Mouse (Mus musculus) midbrain, postnatal 0 days (tissue): Measurements from ENCODE around the gene Fbxw7. TPM values are rescaled to one million over a fixed set of nuclear protein-coding genes. Genes with fewer than 3 reads are reported as not detected.

Source experiments
- ATAC-seq: fragments of 200-750 bp; cut with Nextera tagmentation; 2 replicates; pipeline ENCODE4 v1.8.0; 2017; ENCODE audit warnings: moderate number of reproducible peaks, mild to moderate bottlenecking, moderate TSS enrichment, moderate library complexity; ENCODE audit not compliant: low FRiP score
- DNase-seq: peaks from one replicate; pipeline ENCODE4 v3.0.0-alpha.2; 2015; ENCODE audit warnings: low spot score
- H3K27ac ChIP-seq: fragments of 300-500 bp; sonication (generic); 2 replicates; pipeline ENCODE4 v1.5.1; 2014; ENCODE audit warnings: low read depth, mild to moderate bottlenecking, low read length, mixed read lengths
- H3K27me3 ChIP-seq: fragments of 300-500 bp; sonication (generic); 2 replicates; pipeline ENCODE4 v1.6.1; 2014; ENCODE audit warnings: low read length, control low read depth, mixed read lengths; ENCODE audit not compliant: insufficient read depth
- H3K36me3 ChIP-seq: fragments of 300-500 bp; sonication (generic); 2 replicates; pipeline ENCODE4 v1.6.1; 2014; ENCODE audit warnings: low read length, control low read depth, mixed read lengths; ENCODE audit not compliant: insufficient read depth
- H3K4me1 ChIP-seq: fragments of 300-500 bp; sonication (generic); 2 replicates; pipeline ENCODE4 v1.6.1; 2014; ENCODE audit warnings: mild to moderate bottlenecking, control low read depth, antibody characterized with exemption, low read length, mixed read lengths; ENCODE audit not compliant: insufficient read depth
- H3K4me2 ChIP-seq: fragments of 300-500 bp; sonication (generic); 2 replicates; pipeline ENCODE4 v1.6.1; 2014; ENCODE audit warnings: low read depth, mild to moderate bottlenecking, low read length, mixed read lengths; ENCODE audit not compliant: poor library complexity, severe bottlenecking
- H3K4me3 ChIP-seq: fragments of 300-500 bp; sonication (generic); 2 replicates; pipeline ENCODE4 v1.5.1; 2014; ENCODE audit warnings: low read depth, mild to moderate bottlenecking, low read length, moderate library complexity
- H3K9ac ChIP-seq: fragments of 300-500 bp; sonication (generic); replicated peaks from 2 replicates; pipeline ENCODE4 v1.6.1; 2014; ENCODE audit warnings: mild to moderate bottlenecking, low read length, moderate library complexity, mixed read lengths; ENCODE audit not compliant: poor library complexity, severe bottlenecking
- H3K9me3 ChIP-seq: fragments of 300-500 bp; sonication (generic); 2 replicates; pipeline ENCODE4 v1.6.1; 2016; ENCODE audit warnings: low read length, control low read depth
- CTCF ChIP-seq: IDR thresholded peaks from 2 replicates; pipeline ENCODE4 v1.5.1; 2016; ENCODE audit warnings: antibody characterized with exemption, mild to moderate bottlenecking
- WGBS: fragments of 180-500 bp; shearing (Covaris S2); extraction: QIAGEN DNeasy Blood & Tissue Kit; methylation state at CpG from one replicate; pipeline ENCODE4 v1.1.7; 2014; 5-methylcytosine and 5-hydroxymethylcytosine counted together
- polyA plus RNA-seq: library from polyadenylated mRNA; unstranded; fragments of >200 nt; fragmentation: Nextera tagmentation; extraction: Ambion mirVana; gene quantifications from 2 replicates; pipeline ENCODE4 v1.2.1, GENCODE M21; 2015
- total RNA-seq: library from RNA; depleted of rRNA; stranded (reverse); fragments of >200 nt; gene quantifications from 2 replicates; pipeline ENCODE4 v1.2.3, GENCODE M21; 2014

Fbxw7 gene
- total and polyA plus RNA-seq, 2 experiments from 2014 or later = 34.4 to 46.9 TPM

DNA sequence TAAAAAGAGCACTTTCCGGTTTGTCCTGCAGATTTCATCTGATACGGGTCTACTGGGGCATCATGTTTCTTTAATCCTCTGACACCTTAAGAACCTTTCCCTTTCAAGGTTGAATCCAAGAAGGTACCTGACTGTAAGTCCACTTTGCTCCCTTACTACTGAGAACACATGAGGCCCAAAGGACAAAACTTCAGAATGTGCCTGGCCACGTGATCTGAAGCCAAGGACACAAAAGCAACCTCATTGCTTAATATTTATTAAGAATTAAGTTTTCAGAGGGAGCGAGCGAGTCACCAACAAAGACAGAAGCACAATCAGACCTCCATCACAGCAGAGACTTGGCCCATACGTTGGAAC is 40.0 kb upstream of the Fbxw7 start:
- H3K27ac ChIP-seq = no peak overlapping the region
- H3K4me2 ChIP-seq = no peak overlapping the region
- ATAC-seq = no peak
- no peak overlapping the region for H3K9ac ChIP-seq
- H3K27me3 ChIP-seq = no peaks in the 10 kb centered on the region
- H3K9me3 ChIP-seq = no peaks in the 10 kb centered on the region
- DNase-seq = no peak
- WGBS = 71% methylated on average over 6 of the region's 6 CpGs
- no peaks in the 10 kb centered on the region for H3K36me3 ChIP-seq
- H3K4me1 ChIP-seq = no peaks in the 10 kb centered on the region
- no peak overlapping the region for H3K4me3 ChIP-seq
- TF ChIP-seq CTCF = no peak

GRCm38 (mm10) chr3:84775577-84775976 is 39.5 kb upstream of the Fbxw7 start:
- Histone ChIP-seq H3K4me2 (no peak overlapping the region), H3K27ac (no peak overlapping the region), H3K9ac (no peak overlapping the region), H3K27me3 (no peaks in the 10 kb centered on the region), H3K9me3 (no peaks in the 10 kb centered on the region), H3K4me3 (no peak overlapping the region), H3K36me3 (no peaks in the 10 kb centered on the region), H3K4me1 (no peaks in the 10 kb centered on the region)
- TF ChIP-seq CTCF = no peak
- no peak for ATAC-seq
- DNase-seq = no peak
- WGBS = 70% methylated on average over 4 of the region's 4 CpGs

GRCm38 (mm10) chr3:84776084-84776483 is 39.0 kb upstream of the Fbxw7 start:
- Histone ChIP-seq H3K4me1 (no peaks in the 10 kb centered on the region), H3K36me3 (no peaks in the 10 kb centered on the region), H3K4me3 (no peak overlapping the region), H3K9me3 (no peaks in the 10 kb centered on the region), H3K27ac (no peak overlapping the region), H3K27me3 (no peaks in the 10 kb centered on the region), H3K9ac (no peak overlapping the region), H3K4me2 (no peak overlapping the region)
- no peak for ATAC-seq
- TF ChIP-seq CTCF = no peak
- DNase-seq = no peak
- WGBS = 93% methylated on average over 1 of the region's 1 CpGs

DNA sequence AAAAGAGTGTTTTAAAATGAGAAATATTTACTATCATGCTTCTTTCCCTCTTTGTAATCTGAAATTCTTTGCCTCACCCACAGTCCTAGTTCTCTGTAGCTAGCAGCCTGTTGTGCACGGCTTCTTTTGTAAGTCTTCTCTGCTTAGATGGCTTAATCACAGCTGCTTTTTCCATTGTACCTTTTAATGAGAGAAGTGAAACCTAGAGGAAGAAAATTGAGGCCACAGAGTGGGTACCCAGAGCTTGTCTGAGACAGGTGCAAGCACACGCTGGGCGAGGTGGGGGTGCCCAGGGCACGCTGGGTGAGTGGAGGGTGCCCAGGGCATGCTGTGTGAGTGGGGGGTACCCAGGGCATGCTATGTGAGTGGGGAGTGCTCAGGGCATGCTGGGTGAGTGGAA is 27.2 kb upstream of the Fbxw7 start:
- ATAC-seq (no peak), DNase-seq (no peak)
- Histone ChIP-seq H3K9ac (no peak overlapping the region), H3K27ac (no peak overlapping the region), H3K4me2 (no peak overlapping the region), H3K4me3 (no peak overlapping the region), H3K27me3 (no peaks in the 10 kb centered on the region), H3K36me3 (no peaks in the 10 kb centered on the region), H3K4me1 (no peaks in the 10 kb centered on the region), H3K9me3 (no peaks in the 10 kb centered on the region)
- WGBS = 90% methylated on average over 4 of the region's 4 CpGs
- no peak for TF ChIP-seq CTCF

DNA sequence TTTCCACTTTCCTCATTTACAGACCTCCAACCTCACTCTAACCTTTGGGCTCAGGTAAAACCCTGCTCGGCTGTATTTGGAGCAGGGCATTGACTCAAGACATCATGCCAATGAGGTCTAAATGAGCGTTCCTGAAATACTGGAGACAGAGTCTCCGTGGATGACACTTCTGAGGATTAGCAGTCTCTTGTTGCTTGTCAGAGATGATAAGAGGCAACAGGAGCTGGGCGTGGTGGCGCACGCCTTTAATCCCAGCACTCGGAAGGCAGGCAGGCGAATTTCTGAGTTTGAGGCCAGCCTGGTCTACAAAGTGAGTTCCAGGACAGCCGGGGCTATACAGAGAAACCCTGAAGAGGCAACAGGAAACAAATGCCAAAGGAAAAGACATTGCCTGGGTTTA is 11.0 kb upstream of the Fbxw7 start:
- Histone ChIP-seq H3K4me3 (no peak overlapping the region), H3K27ac (no peak overlapping the region), H3K27me3 (no peaks in the 10 kb centered on the region), H3K9ac (no peak overlapping the region), H3K4me1 (no peaks in the 10 kb centered on the region), H3K36me3 (no peaks in the 10 kb centered on the region), H3K9me3 (no peaks in the 10 kb centered on the region), H3K4me2 (no peak overlapping the region)
- no peak for TF ChIP-seq CTCF
- DNase-seq (no peak), ATAC-seq (no peak)
- WGBS = 66% methylated on average over 9 of the region's 9 CpGs

GRCm38 (mm10) chr3:84806206-84806605 is 8.9 kb upstream of the Fbxw7 start:
- H3K9ac ChIP-seq = no peak overlapping the region
- no peaks in the 10 kb centered on the region for H3K9me3 ChIP-seq
- no peaks in the 10 kb centered on the region for H3K4me1 ChIP-seq
- H3K27me3 ChIP-seq = no peaks in the 10 kb centered on the region
- WGBS = 85% methylated on average over 2 of the region's 2 CpGs
- no peak overlapping the region for H3K4me2 ChIP-seq
- DNase-seq (no peak), ATAC-seq (no peak)
- no peaks in the 10 kb centered on the region for H3K36me3 ChIP-seq
- H3K4me3 ChIP-seq = no peak overlapping the region
- TF ChIP-seq CTCF = no peak
- no peak overlapping the region for H3K27ac ChIP-seq

DNA sequence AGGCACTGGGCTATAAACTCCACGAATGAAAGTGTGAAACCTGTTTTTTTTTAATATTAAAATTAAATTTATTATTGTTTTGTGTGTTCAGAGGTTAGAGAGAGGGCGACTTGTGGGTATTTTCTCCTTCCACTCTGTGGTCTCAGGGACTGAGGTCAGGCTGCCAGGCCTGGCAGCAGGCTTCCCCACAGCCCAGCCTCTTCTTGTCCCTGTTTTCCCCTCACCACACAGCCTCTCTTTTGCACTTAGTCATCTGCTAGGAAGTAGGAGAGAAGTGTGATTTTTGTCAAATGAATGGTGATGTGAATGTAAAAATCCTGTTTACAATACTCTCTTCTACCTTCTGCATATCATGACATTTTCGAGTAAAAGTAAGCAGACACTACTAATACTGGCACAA is 7.2 kb upstream of the Fbxw7 start:
- Histone ChIP-seq H3K9ac (no peak overlapping the region), H3K36me3 (no peaks in the 10 kb centered on the region), H3K27ac (no peak overlapping the region), H3K4me1 (no peaks in the 10 kb centered on the region), H3K4me3 (no peak overlapping the region), H3K27me3 (no peaks in the 10 kb centered on the region), H3K4me2 (no peak overlapping the region), H3K9me3 (no peaks in the 10 kb centered on the region)
- DNase-seq (no peak), ATAC-seq (no peak)
- WGBS = 82% methylated on average over 3 of the region's 3 CpGs
- no peak for TF ChIP-seq CTCF
